Mouse (Mus musculus): ENCODE results near the gene Btnl6. TPM values are rescaled to one million over a fixed set of nuclear protein-coding genes. Genes with fewer than 3 reads are reported as not detected.
"Not testable (repeated sequence)": the region's sequence is repeated elsewhere in the genome, so short reads cannot be mapped to it uniquely, and the experiment has no call there.

Btnl6 gene
- total and polyA plus RNA-seq, 2 experiments from 2014 or later = 0.09 TPM; not detected in 1

- Histone ChIP-seq H3K4me2 (ENCODE audit: low read depth, low read length) (no peak overlapping the region), H3K9ac (replicated peaks; ENCODE audit: low read length) (no peak overlapping the region), H3K9me3 (ENCODE audit: low read length) (no peaks in the 10 kb centered on the region), H3K4me3 (ENCODE audit: low read length) (no peak overlapping the region), H3K27ac (no peak overlapping the region), H3K36me3 (ENCODE audit: insufficient read depth, low read length) (no peaks in the 10 kb centered on the region), H3K27me3 (ENCODE audit: insufficient read depth, low read length) (no peaks in the 10 kb centered on the region), H3K4me1 (ENCODE audit: insufficient read depth, low read length) (no peaks in the 10 kb centered on the region)
- DNase-seq (ENCODE audit: low spot score) = no peak
- WGBS = 84% methylated on average over 1 of the region's 2 CpGs
- TF ChIP-seq CTCF (IDR thresholded peaks at IDR 0.05; ENCODE audit: low read depth) = no peak
- no peak for ATAC-seq
Measured at GRCm38 (mm10) chr17:34476427-34476826, 40.7 kb downstream of the Btnl6 start.

GRCm38 (mm10) chr17:34475060-34475459 lies 42.1 kb downstream of the Btnl6 start:
- DNase-seq (ENCODE audit: low spot score) = no peak
- H3K36me3 ChIP-seq (ENCODE audit: insufficient read depth, low read length) = no peaks in the 10 kb centered on the region
- H3K27ac ChIP-seq = no peak overlapping the region
- H3K9me3 ChIP-seq (ENCODE audit: low read length) = no peaks in the 10 kb centered on the region
- no peak overlapping the region for H3K4me3 ChIP-seq (ENCODE audit: low read length)
- no peak for ATAC-seq
- 92% methylated on average over 3 of the region's 3 CpGs for WGBS
- no peaks in the 10 kb centered on the region for H3K4me1 ChIP-seq (ENCODE audit: insufficient read depth, low read length)
- no peaks in the 10 kb centered on the region for H3K27me3 ChIP-seq (ENCODE audit: insufficient read depth, low read length)
- no peak for TF ChIP-seq CTCF (IDR thresholded peaks at IDR 0.05; ENCODE audit: low read depth)
- H3K4me2 ChIP-seq (ENCODE audit: low read depth, low read length) = no peak overlapping the region
- H3K9ac ChIP-seq (replicated peaks; ENCODE audit: low read length) = no peak overlapping the region

DNA sequence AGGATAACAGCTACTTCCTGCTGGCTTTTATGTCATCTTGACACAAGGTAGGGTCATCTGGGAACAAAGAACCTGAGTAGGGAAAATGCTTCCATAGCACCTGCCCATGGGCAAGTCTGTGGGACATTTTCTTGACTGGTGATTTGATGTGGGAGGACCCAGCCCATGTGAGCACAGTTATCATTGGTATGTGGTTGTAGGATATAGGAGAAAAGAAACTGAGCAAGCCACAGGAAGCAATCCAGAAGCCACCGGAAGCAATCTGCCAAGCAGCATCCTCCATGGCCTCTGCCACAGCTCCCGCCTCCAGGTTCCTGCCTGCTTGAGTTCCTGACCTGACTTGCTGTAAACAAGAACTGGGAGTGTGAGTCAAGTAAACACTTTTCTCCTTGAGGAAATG lies 46.7 kb downstream of the Btnl6 start:
- TF ChIP-seq CTCF (IDR thresholded peaks at IDR 0.05; ENCODE audit: low read depth) = no peak
- H3K4me1 ChIP-seq (ENCODE audit: insufficient read depth, low read length) = no peaks in the 10 kb centered on the region
- no peaks in the 10 kb centered on the region for H3K36me3 ChIP-seq (ENCODE audit: insufficient read depth, low read length)
- WGBS = 95% methylated on average over 2 of the region's 2 CpGs
- no peak overlapping the region for H3K27ac ChIP-seq
- no peak overlapping the region for H3K4me2 ChIP-seq (ENCODE audit: low read depth, low read length)
- H3K9me3 ChIP-seq (ENCODE audit: low read length) = no peaks in the 10 kb centered on the region
- ATAC-seq (no peak), DNase-seq (ENCODE audit: low spot score) (no peak)
- no peak overlapping the region for H3K4me3 ChIP-seq (ENCODE audit: low read length)
- no peaks in the 10 kb centered on the region for H3K27me3 ChIP-seq (ENCODE audit: insufficient read depth, low read length)
- no peak overlapping the region for H3K9ac ChIP-seq (replicated peaks; ENCODE audit: low read length)

DNA sequence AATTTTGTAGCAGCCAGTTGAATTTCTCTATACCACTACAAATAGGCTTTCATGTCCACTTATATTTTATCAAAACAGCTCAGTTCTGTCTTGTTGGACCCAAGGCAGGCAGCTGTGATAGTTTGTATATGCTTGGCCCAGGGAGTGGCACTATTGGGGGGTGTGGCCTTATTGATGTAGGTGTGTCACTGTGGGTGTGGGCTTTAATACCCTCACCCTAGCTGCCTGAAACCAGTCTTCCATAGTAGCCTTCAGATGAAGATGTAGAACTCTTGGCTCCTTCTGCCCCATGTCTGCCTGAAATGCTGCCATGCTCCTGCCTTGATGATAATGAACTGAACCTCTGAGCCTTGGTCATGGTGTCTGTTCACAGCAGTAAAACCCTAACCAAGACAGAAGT lies 51.2 kb downstream of the Btnl6 start:
- ATAC-seq = not testable (repeated sequence)

GRCm38 (mm10) chr17:34459255-34459654 lies 57.9 kb downstream of the Btnl6 start:
- Histone ChIP-seq H3K4me1 (ENCODE audit: insufficient read depth, low read length) (no peaks in the 10 kb centered on the region), H3K9ac (replicated peaks; ENCODE audit: low read length) (no peak overlapping the region), H3K27me3 (ENCODE audit: insufficient read depth, low read length) (no peaks in the 10 kb centered on the region), H3K4me2 (ENCODE audit: low read depth, low read length) (no peak overlapping the region), H3K36me3 (ENCODE audit: insufficient read depth, low read length) (no peaks in the 10 kb centered on the region), H3K27ac (no peak overlapping the region), H3K9me3 (ENCODE audit: low read length) (no peaks in the 10 kb centered on the region), H3K4me3 (ENCODE audit: low read length) (no peak overlapping the region)
- TF ChIP-seq CTCF (IDR thresholded peaks at IDR 0.05; ENCODE audit: low read depth) = no peak
- DNase-seq (ENCODE audit: low spot score) (no peak), ATAC-seq (no peak)
- WGBS = 88% methylated on average over 3 of the region's 3 CpGs

More for the DNA sequence above, 51.2 kb downstream of the Btnl6 start:
- H3K9me3 ChIP-seq (ENCODE audit: low read length); DNase-seq (ENCODE audit: low spot score); H3K9ac ChIP-seq (replicated peaks; ENCODE audit: low read length); H3K27me3 ChIP-seq (ENCODE audit: insufficient read depth, low read length); H3K36me3 ChIP-seq (ENCODE audit: insufficient read depth, low read length); H3K27ac ChIP-seq; H3K4me1 ChIP-seq (ENCODE audit: insufficient read depth, low read length); H3K4me3 ChIP-seq (ENCODE audit: low read length); H3K4me2 ChIP-seq (ENCODE audit: low read depth, low read length): not testable (repeated sequence)

Other genes with a start within 250 kb of the Btnl6 start
- 1.0 and 1.3 TPM in 2 replicates for gene H2-Aa, start 229.5 kb downstream of the Btnl6 start, total RNA-seq (2014; rRNA removed)
- 0.95 and 1.4 TPM in 2 replicates for gene H2-Aa, start 229.5 kb downstream of the Btnl6 start, polyA plus RNA-seq (2015; fragmentation: Nextera tagmentation; extraction: Ambion mirVana)
- gene H2-Eb1, start 211.5 kb downstream of the Btnl6 start, total RNA-seq (2014; rRNA removed) = 0.52 and 0.93 TPM in 2 replicates
- gene H2-Eb1, start 211.5 kb downstream of the Btnl6 start, polyA plus RNA-seq (2015; fragmentation: Nextera tagmentation; extraction: Ambion mirVana) = 4.1 and 5.3 TPM in 2 replicates
- gene H2-Eb2, start 191.7 kb downstream of the Btnl6 start, total RNA-seq (2014; rRNA removed) = 0.05 and 0.07 TPM in 2 replicates
- 0.10 and 0.20 TPM in 2 replicates for gene H2-Eb2, start 191.7 kb downstream of the Btnl6 start, polyA plus RNA-seq (2015; fragmentation: Nextera tagmentation; extraction: Ambion mirVana)
- gene Btnl2, start 162.5 kb downstream of the Btnl6 start, total RNA-seq (2014; rRNA removed) = not detected in 2 replicates
- gene Btnl2, start 162.5 kb downstream of the Btnl6 start, polyA plus RNA-seq (2015; fragmentation: Nextera tagmentation; extraction: Ambion mirVana) = 0.08 TPM in 1 of 2 replicates, not detected in the other
- not detected in 2 replicates for gene Btnl1, start 140.2 kb downstream of the Btnl6 start, total RNA-seq (2014; rRNA removed)
- gene Btnl1, start 140.2 kb downstream of the Btnl6 start, polyA plus RNA-seq (2015; fragmentation: Nextera tagmentation; extraction: Ambion mirVana) = not detected in 2 replicates
- gene BC051142, start 118.5 kb downstream of the Btnl6 start, total RNA-seq (2014; rRNA removed) = 5.2 and 6.8 TPM in 2 replicates
- gene BC051142, start 118.5 kb downstream of the Btnl6 start, polyA plus RNA-seq (2015; fragmentation: Nextera tagmentation; extraction: Ambion mirVana) = 4.4 and 5.0 TPM in 2 replicates
- gene Btnl4, start 40.0 kb downstream of the Btnl6 start, total RNA-seq (2014; rRNA removed) = not detected in 2 replicates
- gene Btnl4, start 40.0 kb downstream of the Btnl6 start, polyA plus RNA-seq (2015; fragmentation: Nextera tagmentation; extraction: Ambion mirVana) = not detected in 2 replicates
- gene Notch4, start 46.9 kb upstream of the Btnl6 start, total RNA-seq (2014; rRNA removed) = 6.0 and 11.4 TPM in 2 replicates
- 5.2 and 6.1 TPM in 2 replicates for gene Notch4, start 46.9 kb upstream of the Btnl6 start, polyA plus RNA-seq (2015; fragmentation: Nextera tagmentation; extraction: Ambion mirVana)
- gene Gpsm3, start 72.5 kb upstream of the Btnl6 start, total RNA-seq (2014; rRNA removed) = 3.4 and 4.8 TPM in 2 replicates
- gene Gpsm3, start 72.5 kb upstream of the Btnl6 start, polyA plus RNA-seq (2015; fragmentation: Nextera tagmentation; extraction: Ambion mirVana) = 4.8 and 5.4 TPM in 2 replicates
- gene Pbx2, start 73.9 kb upstream of the Btnl6 start, total RNA-seq (2014; rRNA removed) = 63.1 and 67.1 TPM in 2 replicates
- 6.2 and 7.5 TPM in 2 replicates for gene Pbx2, start 73.9 kb upstream of the Btnl6 start, polyA plus RNA-seq (2015; fragmentation: Nextera tagmentation; extraction: Ambion mirVana)
- 1.8 and 2.0 TPM in 2 replicates for gene Ager, start 80.5 kb upstream of the Btnl6 start, total RNA-seq (2014; rRNA removed)
- 1.7 and 2.5 TPM in 2 replicates for gene Ager, start 80.5 kb upstream of the Btnl6 start, polyA plus RNA-seq (2015; fragmentation: Nextera tagmentation; extraction: Ambion mirVana)
- 61.9 and 65.3 TPM in 2 replicates for gene Rnf5, start 86.3 kb upstream of the Btnl6 start, total RNA-seq (2014; rRNA removed)
- 223 and 233 TPM in 2 replicates for gene Rnf5, start 86.3 kb upstream of the Btnl6 start, polyA plus RNA-seq (2015; fragmentation: Nextera tagmentation; extraction: Ambion mirVana)
- gene Agpat1, start 86.9 kb upstream of the Btnl6 start, total RNA-seq (2014; rRNA removed) = 306 and 322 TPM in 2 replicates
- 97.7 and 98.4 TPM in 2 replicates for gene Agpat1, start 86.9 kb upstream of the Btnl6 start, polyA plus RNA-seq (2015; fragmentation: Nextera tagmentation; extraction: Ambion mirVana)
- 3.5 and 5.9 TPM in 2 replicates for gene Egfl8, start 98.6 kb upstream of the Btnl6 start, total RNA-seq (2014; rRNA removed)
- 6.5 and 7.4 TPM in 2 replicates for gene Egfl8, start 98.6 kb upstream of the Btnl6 start, polyA plus RNA-seq (2015; fragmentation: Nextera tagmentation; extraction: Ambion mirVana)
- 33.6 and 42.3 TPM in 2 replicates for gene Ppt2, start 111.2 kb upstream of the Btnl6 start, total RNA-seq (2014; rRNA removed)
- gene Ppt2, start 111.2 kb upstream of the Btnl6 start, polyA plus RNA-seq (2015; fragmentation: Nextera tagmentation; extraction: Ambion mirVana) = 17.9 and 20.0 TPM in 2 replicates
- 7.5 and 8.1 TPM in 2 replicates for gene Prrt1, start 112.2 kb upstream of the Btnl6 start, total RNA-seq (2014; rRNA removed)
- gene Prrt1, start 112.2 kb upstream of the Btnl6 start, polyA plus RNA-seq (2015; fragmentation: Nextera tagmentation; extraction: Ambion mirVana) = 7.3 and 7.9 TPM in 2 replicates
- 4.9 and 6.1 TPM in 2 replicates for gene Fkbpl, start 127.4 kb upstream of the Btnl6 start, total RNA-seq (2014; rRNA removed)
- gene Fkbpl, start 127.4 kb upstream of the Btnl6 start, polyA plus RNA-seq (2015; fragmentation: Nextera tagmentation; extraction: Ambion mirVana) = 10.4 and 11.8 TPM in 2 replicates
- 53.6 and 70.6 TPM in 2 replicates for gene Atf6b, start 129.8 kb upstream of the Btnl6 start, total RNA-seq (2014; rRNA removed)
- gene Atf6b, start 129.8 kb upstream of the Btnl6 start, polyA plus RNA-seq (2015; fragmentation: Nextera tagmentation; extraction: Ambion mirVana) = 74.2 and 78.2 TPM in 2 replicates
- 3.1 and 4.0 TPM in 2 replicates for gene Tnxb, start 153.2 kb upstream of the Btnl6 start, total RNA-seq (2014; rRNA removed)
- gene Tnxb, start 153.2 kb upstream of the Btnl6 start, polyA plus RNA-seq (2015; fragmentation: Nextera tagmentation; extraction: Ambion mirVana) = 0.16 and 0.28 TPM in 2 replicates
- gene C4b, start 226.5 kb upstream of the Btnl6 start, total RNA-seq (2014; rRNA removed) = 1.0 and 1.9 TPM in 2 replicates
- 0.86 and 1.1 TPM in 2 replicates for gene C4b, start 226.5 kb upstream of the Btnl6 start, polyA plus RNA-seq (2015; fragmentation: Nextera tagmentation; extraction: Ambion mirVana)

Data from hindbrain, postnatal 0 days (tissue).